Mouse (Mus musculus) left cerebral cortex, postnatal 14 days (tissue): ENCODE measurements around the gene Uvrag. TPM values are rescaled to one million over a fixed set of nuclear protein-coding genes. Genes with fewer than 3 reads are reported as not detected.

Source experiments
- DNase-seq, 2 experiments: peaks; one replicate each; pipeline ENCODE4 v3.0.0; 2021 to 2022; ENCODE audit warnings: low spot score in 2 of 2, mixed read lengths in 1 of 2
- intact Hi-C: fragments of 180-260 bp; cut with DNase I; formaldehyde crosslinking; loops from one replicate; pipeline ENCODE4 v1.15.1; 2025
- total RNA-seq, 2 experiments: library from RNA; stranded (reverse); gene quantifications; 2 replicates each; pipeline ENCODE4 v1.2.3; 2021

Gene Uvrag
- total RNA-seq, 2 experiments from 2014 or later: 39.4 to 41.7 TPM

GRCm38 (mm10) chr7:98926906-98927528 lies 213.9 kb downstream of the Uvrag start:
- no peak for DNase-seq
- intact Hi-C loops: no loop called here

GRCm38 (mm10) chr7:98924380-98924869 lies 216.5 kb downstream of the Uvrag start:
- peak in 1 of 2 experiments; percentile 30 for DNase-seq
- intact Hi-C loops: no loop called here

- intact Hi-C loops: no loop called here
Observed at GRCm38 (mm10) chr7:98922984-98923383, 218.0 kb downstream of the Uvrag start.

DNA sequence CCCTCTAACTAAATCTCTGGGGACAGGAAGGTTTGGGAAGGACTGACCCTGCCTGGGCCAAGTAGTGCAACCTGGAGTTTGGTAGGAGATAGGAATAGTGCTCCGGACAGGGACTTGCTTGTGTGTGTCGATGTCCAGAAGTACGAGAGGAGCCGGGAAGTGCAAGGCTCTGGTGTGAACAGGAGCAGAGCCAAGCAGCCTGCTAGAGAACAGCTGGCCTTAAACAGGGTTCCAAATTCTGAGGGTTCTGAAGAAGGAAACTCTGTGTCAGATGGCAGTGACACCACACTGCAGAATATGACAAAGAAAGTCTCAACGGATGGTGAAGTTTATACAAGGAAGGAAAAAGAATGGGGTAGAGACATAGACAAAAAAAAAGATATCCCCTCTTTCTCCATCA lies 223.5 kb downstream of the Uvrag start:
- intact Hi-C loops: no loop called here
- DNase-seq: no peak

More at GRCm38 (mm10) chr7:98922984-98923383, 218.0 kb downstream of the Uvrag start:
- no peak for DNase-seq

DNA sequence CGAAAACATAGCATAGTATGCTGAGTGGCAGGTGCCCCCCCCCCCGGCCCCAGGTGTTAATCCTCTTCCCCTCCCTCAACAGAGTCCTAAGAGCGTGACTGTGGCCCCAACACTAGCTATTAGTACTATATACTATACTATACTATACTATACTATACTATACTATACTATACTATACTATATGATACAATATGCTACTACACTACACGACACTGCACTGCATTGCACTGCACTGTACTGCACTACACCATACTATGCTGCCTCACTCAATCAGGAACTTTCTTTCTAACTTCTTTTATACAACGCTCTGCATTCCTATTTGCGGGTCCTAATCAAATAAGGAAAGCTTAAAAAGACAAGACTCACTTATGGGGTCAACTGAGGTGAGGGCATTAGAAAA lies 224.4 kb downstream of the Uvrag start:
- intact Hi-C loops: no loop called here

DNA sequence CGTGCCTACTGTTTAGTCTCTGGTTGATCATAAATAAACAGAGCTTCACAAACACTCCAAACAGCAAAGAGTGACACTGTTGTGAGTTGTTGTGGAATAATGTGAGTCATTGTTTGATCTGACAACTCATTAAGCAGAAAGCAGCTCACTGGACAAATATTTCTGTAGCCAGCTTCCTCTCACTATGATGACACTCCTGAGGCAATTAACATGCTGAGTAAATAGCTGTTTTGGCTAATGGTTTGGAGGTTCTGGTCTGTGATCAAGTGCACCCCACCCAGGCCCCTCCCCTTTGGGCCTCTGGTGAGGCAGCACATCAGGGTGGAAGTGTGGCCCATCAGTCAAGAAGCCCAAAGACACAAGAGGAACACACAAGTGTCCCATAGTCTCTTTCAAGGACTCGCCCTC lies 228.0 kb downstream of the Uvrag start:
- intact Hi-C loops: no loop called here
- DNase-seq: no peak

More for the DNA sequence above, 224.4 kb downstream of the Uvrag start:
- no peak for DNase-seq

DNA sequence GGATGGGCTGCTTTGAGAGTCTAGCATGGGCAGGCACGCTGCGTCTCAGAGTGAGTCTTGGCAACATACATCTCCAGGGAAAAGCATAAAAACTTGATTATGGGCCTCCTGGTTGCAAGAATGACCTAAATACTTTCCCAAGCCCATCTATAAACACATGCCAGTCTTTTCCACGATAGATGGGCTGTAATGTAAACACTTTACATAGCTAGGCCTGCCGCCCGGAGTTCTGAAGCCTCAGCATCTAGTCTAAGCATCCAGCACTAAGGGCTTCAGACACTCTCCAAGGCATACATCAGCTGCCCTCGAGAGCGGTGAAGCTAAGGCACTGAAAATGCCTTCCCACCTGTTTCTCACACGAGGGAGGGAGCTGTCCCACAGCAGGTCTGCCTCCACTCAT lies 229.7 kb downstream of the Uvrag start:
- intact Hi-C loops: no loop called here
- DNase-seq: no peak

DNA sequence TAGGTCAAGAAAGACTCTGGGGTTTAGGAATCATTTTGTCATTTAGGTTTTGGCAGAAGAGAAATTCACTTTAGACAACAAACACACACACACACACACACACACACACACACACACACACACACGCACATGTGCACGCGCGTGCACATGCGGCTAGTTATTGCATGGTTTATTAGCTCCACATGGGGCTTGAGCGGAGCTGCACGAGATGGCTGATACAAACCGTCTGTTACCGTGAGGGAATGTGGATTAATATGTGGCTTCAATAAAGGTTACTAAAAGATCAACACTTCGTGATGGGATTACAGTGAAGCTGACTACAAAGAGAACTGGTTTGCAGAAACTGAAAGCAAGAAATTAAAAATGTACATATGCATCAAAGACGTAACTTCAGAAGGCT lies 230.2 kb downstream of the Uvrag start:
- no peak for DNase-seq
- intact Hi-C loops: no loop called here

GRCm38 (mm10) chr7:98910164-98910563 lies 230.8 kb downstream of the Uvrag start:
- no peak for DNase-seq
- intact Hi-C loops: no loop called here

- intact Hi-C loops: no loop called here
- no peak for DNase-seq
Observed at GRCm38 (mm10) chr7:98907476-98907875, 233.5 kb downstream of the Uvrag start.

- DNase-seq: no peak
- intact Hi-C loops: no loop called here
Observed at GRCm38 (mm10) chr7:98904659-98905362, 236.1 kb downstream of the Uvrag start.

DNA sequence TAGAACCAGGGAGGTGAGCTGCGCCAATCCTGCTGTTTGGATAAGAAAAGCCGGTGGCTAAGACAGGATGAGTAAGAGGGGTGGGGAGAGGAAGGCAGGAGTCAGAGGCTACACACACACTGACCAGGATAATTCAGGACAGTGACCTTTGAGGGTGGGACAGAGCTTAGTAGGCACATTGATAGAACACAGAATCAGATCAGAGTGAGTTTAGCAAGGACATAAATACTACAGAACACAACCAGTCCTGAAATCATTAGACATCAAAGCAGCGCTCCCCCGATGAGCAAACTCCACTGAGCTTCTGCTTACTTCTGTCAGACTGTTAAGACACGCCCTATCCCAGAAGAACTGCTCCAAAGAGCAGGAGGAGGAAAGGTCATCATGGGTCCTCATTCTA lies 237.1 kb downstream of the Uvrag start:
- intact Hi-C loops: no loop called here
- DNase-seq: no peak

DNA sequence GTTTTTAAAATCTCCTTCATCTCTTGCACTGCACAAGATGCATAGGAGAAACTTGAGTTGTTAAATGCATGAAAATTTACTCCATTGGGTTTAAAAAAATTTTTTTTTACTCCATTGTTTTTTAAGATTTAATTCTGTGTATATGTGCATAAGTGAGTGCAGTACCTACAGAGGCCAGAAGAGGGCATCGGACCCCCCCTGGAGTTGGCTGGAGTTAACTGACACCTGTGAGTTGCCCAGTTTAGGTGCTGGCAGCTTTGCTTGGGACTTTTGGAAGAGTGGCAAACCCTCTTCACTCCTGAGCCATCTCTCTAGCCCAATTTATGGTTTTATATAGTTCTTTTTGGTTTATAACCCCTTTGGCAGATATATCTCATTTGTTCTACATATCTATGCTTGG lies 239.8 kb downstream of the Uvrag start:
- no peak for DNase-seq
- intact Hi-C loops: no loop called here

DNA sequence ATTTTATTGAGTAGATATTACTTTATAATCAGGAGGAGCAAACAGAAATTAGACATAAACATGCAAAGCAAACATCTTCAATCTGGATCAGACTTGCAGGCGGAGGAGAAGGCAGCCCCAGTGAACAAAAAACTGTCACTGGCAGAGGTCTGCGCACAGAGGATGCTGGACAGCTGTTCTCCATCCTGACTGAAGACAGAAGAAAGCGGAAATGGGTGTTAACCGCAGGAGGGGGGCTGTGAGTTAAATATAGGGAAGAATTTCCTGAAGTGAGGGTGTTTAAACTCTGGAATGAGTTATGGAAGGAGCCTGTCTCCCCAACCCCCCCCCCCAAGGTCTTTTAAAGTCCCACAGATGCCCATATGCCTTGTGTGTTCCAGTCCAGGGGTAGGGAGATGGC lies 241.1 kb downstream of the Uvrag start:
- no peak for DNase-seq
- intact Hi-C loops: no loop called here

DNA sequence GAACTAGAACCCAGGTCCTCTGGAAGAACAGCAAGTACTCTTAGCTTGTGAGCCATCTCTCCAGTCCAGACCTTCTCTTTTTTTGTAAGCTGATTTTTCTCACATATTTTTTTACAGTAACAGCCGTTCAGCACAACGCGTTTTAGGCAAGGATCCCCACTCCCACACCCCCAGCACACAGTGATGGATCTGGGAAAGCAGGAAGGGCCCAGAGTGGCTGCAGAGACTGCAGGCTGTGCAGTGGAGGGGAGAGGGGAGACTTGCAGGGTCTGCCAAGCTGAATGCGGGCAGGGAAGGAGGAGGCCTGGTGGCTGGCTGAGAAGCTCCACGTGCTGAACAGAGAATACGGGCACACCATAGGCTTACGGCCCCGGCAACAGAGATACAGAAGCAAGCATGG lies 243.6 kb downstream of the Uvrag start:
- intact Hi-C loops: no loop called here
- peak; percentile 34 to 50 for DNase-seq

DNA sequence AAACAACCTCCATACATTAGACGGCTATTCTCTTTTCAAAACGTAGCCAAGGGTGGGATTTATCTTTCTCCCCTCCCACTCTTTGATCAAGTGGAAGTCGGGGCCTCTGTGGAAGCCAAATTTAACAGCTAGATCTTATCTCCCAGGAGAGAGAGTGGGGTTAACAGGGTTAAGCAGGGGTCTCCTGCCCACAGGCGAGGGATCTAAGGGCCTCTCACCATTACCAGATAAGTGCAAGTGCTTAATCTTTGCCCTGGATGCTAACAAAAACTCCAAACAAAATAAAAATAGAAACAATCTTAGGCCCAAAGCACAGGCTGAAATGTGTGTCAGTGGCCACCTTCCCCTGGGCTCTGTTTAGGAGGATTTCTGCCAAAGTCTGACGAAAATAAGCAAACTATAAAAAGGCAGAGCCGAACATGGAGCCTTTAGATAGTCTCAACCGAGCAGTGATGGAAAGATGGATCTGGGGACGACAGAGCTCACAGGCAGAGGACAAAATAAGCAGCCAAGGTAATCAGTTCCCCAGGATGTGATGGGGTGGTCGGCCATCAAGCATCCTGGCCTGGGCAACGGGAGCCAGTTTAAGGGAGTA lies 245.3 kb downstream of the Uvrag start:
- intact Hi-C loops: no loop called here
- DNase-seq: no peak

DNA sequence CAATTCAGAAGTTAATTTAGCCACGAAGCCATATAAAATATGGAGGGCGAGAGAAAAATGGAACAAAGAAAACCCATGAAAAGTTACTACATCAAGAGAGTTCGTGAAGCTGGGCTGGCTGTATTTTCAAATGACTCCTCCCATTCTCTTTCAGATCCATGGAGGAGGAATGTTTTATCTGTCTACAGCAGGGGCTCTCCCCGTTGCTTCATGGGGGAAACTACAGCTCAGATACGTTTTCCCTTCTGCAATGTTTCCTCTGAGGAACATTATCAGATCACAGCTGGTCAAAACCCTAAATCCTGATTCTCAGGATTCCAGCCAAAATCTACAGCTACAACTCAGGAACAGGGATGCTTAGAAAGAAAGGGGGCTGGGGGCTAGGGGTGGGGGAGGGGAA lies 246.2 kb downstream of the Uvrag start:
- DNase-seq: no peak
- intact Hi-C loops: no loop called here

- no peak for DNase-seq
- intact Hi-C loops: no loop called here
Observed at GRCm38 (mm10) chr7:98894305-98894704, 246.6 kb downstream of the Uvrag start.

DNA sequence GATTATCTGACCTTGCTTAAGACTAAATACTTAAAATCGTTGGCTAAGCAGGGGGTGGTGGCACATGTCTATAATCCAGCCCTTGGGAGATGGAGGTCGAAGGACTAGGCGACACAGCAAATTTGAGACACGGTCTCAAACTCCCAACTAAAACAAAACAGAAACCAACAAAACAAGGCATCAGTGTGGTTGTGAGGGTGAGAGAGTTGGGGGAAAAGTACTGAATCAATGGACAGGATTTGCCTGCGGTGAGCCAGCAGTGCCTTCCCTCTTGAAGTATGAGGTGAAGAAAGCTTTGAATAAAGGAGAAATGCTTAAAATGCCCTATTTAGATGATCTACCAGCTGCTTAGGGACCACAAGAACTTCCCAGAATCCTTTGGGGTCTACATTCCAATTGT lies 247.8 kb downstream of the Uvrag start:
- intact Hi-C loops: no loop called here
- no peak for DNase-seq

DNA sequence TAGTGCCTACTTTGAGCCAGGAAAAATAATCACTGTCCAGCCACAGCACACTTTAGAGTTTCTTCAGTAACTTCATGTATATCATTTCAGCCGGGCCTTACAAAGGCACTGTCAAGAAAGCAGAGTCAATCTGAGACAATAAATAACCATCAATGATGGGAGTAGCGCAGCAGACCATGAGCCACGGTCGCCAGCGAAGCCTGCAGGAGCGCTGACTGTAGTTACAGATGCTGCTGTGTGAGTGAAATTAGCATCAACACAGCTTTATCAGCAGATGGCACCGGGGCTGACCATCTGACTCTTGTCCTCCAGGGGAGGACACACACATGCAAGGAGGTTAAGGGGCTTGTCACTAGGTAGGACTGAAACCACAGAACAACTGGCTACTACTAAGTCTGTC lies 251.7 kb downstream of the Uvrag start:
- intact Hi-C loops: no loop called here
- DNase-seq: no peak

DNA sequence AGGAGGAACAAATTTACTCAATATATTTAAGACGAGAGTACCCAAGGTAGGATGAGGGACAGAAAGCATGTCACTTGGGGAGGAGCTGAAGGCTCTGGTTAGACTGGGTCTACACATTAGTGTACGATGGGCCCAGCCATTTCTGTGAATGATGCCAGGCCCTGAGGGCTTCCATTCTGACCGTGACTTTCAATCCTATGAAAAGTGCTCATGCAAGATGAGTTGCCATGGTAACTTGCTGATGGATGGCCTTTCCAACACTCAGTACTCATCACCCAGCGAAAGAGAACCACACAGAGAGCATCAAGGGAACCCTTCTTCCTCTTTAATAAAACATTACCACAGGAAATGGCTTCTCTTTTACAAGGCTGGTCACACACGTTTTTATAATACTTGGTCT lies 252.1 kb downstream of the Uvrag start:
- no peak for DNase-seq

More for the DNA sequence above, 252.1 kb downstream of the Uvrag start:
- intact Hi-C loops: no loop called here
